In genomic region chr4:155783486-155784080, GRCm38 (mm10) we compare ENCODE assay signal across 9 mouse cellular contexts. TPM values are rescaled to one million over a fixed set of nuclear protein-coding genes. Genes with fewer than 3 reads are reported as not detected.
DNase-seq lines count a peak whose midpoint lies in the region; ATAC-seq and TF ChIP-seq lines count a peak whose summit lies in the region.
"Had no signal": no experiment of that assay in that cellular context is flagged by ENCODE, and none has a peak within 500 bp of the region (broad histone marks: within the 10 kb centered on the region; RNA-seq: fewer than 3 reads in every experiment).

No protein-coding gene starts in this region.

- H3K4me1 ChIP-seq in forebrain, embryonic 16.5 days (replicated peaks; ENCODE audit: control insufficient read depth, insufficient read depth, low read length), result peaks cover 14% of the 10 kb centered on the region
- H3K4me1 ChIP-seq in liver, embryonic 11.5 days (replicated peaks; ENCODE audit: control insufficient read depth, insufficient read depth, low read length), result peaks cover 10% of the 10 kb centered on the region; the same call in 1 of the 2 replicates

- DNase-seq in cerebellum, adult 9-10 months, result peak; percentile 39
- no peak for DNase-seq in cerebellum, postnatal 10 days
- DNase-seq in liver, embryonic 11.5 days (ENCODE audit: low spot score), result no peak
- DNase-seq in right cerebral cortex, adult 18-20 months, result no peak
- no peak for DNase-seq in cerebellum, postnatal 4 days (ENCODE audit: low spot score in 2 of 2)

- peak overlapping the region; percentile 75 for H3K4me2 ChIP-seq in forebrain, embryonic 16.5 days (ENCODE audit: low read length)
- peak overlapping the region; percentile 90 for H3K4me2 ChIP-seq in liver, embryonic 11.5 days

- ATAC-seq in forebrain, embryonic 16.5 days, result 0 out of 2 replicates have a peak, but pooled peaks have one; percentile 14
- ATAC-seq in liver, embryonic 11.5 days (replicated peaks; ENCODE audit: low FRiP score), result 0 out of 2 replicates have a peak, but pooled peaks have one; percentile 1
- ATAC-seq in erythroid progenitor cell, adult 5-6 weeks (replicated peaks; ENCODE audit: low FRiP score, poor library complexity, severe bottlenecking), result no peak

- TF ChIP-seq CTCF in C2C12 (IDR thresholded peaks at IDR 0.05; ENCODE audit: control insufficient read depth, insufficient read depth, insufficient read length), result no peak

- 40% methylated on average over 16 of the region's 16 CpGs for WGBS in forebrain, embryonic 16.5 days
- 38% methylated on average over 16 of the region's 16 CpGs for WGBS in liver, embryonic 11.5 days

- H3K9me3 ChIP-seq in forebrain, embryonic 16.5 days (ENCODE audit: control insufficient read depth, low read length), result no peaks in the 10 kb centered on the region
- no peaks in the 10 kb centered on the region for H3K9me3 ChIP-seq in liver, embryonic 11.5 days (ENCODE audit: control insufficient read depth, low read length)

- no peaks in the 10 kb centered on the region for H3K27me3 ChIP-seq in C2C12 (ENCODE audit: control insufficient read depth, insufficient read depth, insufficient read length)
- H3K27me3 ChIP-seq in forebrain, embryonic 16.5 days (replicated peaks; ENCODE audit: control insufficient read depth, insufficient read depth, low read length), result no peaks in the 10 kb centered on the region
- no peaks in the 10 kb centered on the region; the same call in 1 of the 2 replicates for H3K27me3 ChIP-seq in liver, embryonic 11.5 days (replicated peaks; ENCODE audit: control insufficient read depth, insufficient read depth, low read length)

- H3K27ac ChIP-seq in forebrain, embryonic 16.5 days (ENCODE audit: low read length), result peak overlapping the region; percentile 87
- H3K27ac ChIP-seq in liver, embryonic 11.5 days (ENCODE audit: low read depth, low read length), result peak overlapping the region; percentile 44; the same call in 1 of the 2 replicates

- peak overlapping the region; percentile 26 for H3K4me3 ChIP-seq in C2C12 (ENCODE audit: insufficient read depth, poor library complexity, severe bottlenecking)
- H3K4me3 ChIP-seq in forebrain, embryonic 16.5 days (replicated peaks; ENCODE audit: low read length), result peak overlapping the region; percentile 60
- H3K4me3 ChIP-seq in liver, embryonic 11.5 days (ENCODE audit: low read depth, low read length), result peak overlapping the region; percentile 65

- no peaks in the 10 kb centered on the region for H3K36me3 ChIP-seq in C2C12 (ENCODE audit: control insufficient read depth, insufficient read depth)
- H3K36me3 ChIP-seq in forebrain, embryonic 16.5 days (ENCODE audit: control insufficient read depth, insufficient read depth), result no peaks in the 10 kb centered on the region
- H3K36me3 ChIP-seq in liver, embryonic 11.5 days (ENCODE audit: control insufficient read depth, insufficient read depth, low read length), result no peaks in the 10 kb centered on the region

- no peaks in the 10 kb centered on the region for H3K79me2 ChIP-seq in C2C12 (ENCODE audit: control insufficient read depth, insufficient read depth)

- peak overlapping the region; percentile 0 for H3ac ChIP-seq in C2C12 (ENCODE audit: control insufficient read depth, insufficient read length, low read depth)

- H3K9ac ChIP-seq in forebrain, embryonic 16.5 days (replicated peaks; ENCODE audit: low read depth, low read length), result peak overlapping the region; percentile 89
- H3K9ac ChIP-seq in liver, embryonic 11.5 days (ENCODE audit: low read depth, low read length), result peak overlapping the region; percentile 80

- no peaks in the 10 kb centered on the region for H3K79me3 ChIP-seq in C2C12 (ENCODE audit: low read depth)

TF ChIP-seq in C2C12, 6 proteins besides CTCF, POLR2A, EP300 and RAD21:
- TF ChIP-seq MAX (IDR thresholded peaks at IDR 0.05) (no peak), FOSL1 (IDR thresholded peaks at IDR 0.05; ENCODE audit: insufficient read depth, low read length, poor library complexity, severe bottlenecking) (no peak)

RNA-seq across cellular contexts. Expression of gene Tmem88b, which starts 2.1 kb away (rescaled TPM):
- polyA plus RNA-seq in C2C12 (2012; fragmentation: generic; extraction: Trizol), result 0.18 TPM
- 0.47 and 0.53 TPM in 2 replicates for polyA plus RNA-seq in forebrain, embryonic 16.5 days (2015; fragmentation: Nextera tagmentation; extraction: Ambion mirVana)
- polyA plus RNA-seq in liver, embryonic 11.5 days (2014; fragmentation: Nextera tagmentation; extraction: Ambion mirVana), result 0.25 and 0.39 TPM in 2 replicates
- total RNA-seq in erythroid progenitor cell, adult 5-6 weeks (2015; ENCODE audit: low replicate concordance), result 0.42 and 1.1 TPM in 2 replicates
- 0.83 and 1.3 TPM in 2 replicates for total RNA-seq in erythroid progenitor cell, adult 5-6 weeks (2017; ENCODE audit: low replicate concordance)
- total RNA-seq: common myeloid progenitor, adult 5-6 weeks had no signal

RNA-seq across cellular contexts. Expression of gene Ankrd65, which starts 6.7 kb away (rescaled TPM):
- polyA plus RNA-seq in C2C12 (2012; fragmentation: generic; extraction: Trizol), result not detected
- polyA plus RNA-seq in forebrain, embryonic 16.5 days (2015; fragmentation: Nextera tagmentation; extraction: Ambion mirVana), result not detected in 2 replicates
- polyA plus RNA-seq in liver, embryonic 11.5 days (2014; fragmentation: Nextera tagmentation; extraction: Ambion mirVana), result not detected in 2 replicates
- not detected in 2 replicates for total RNA-seq in erythroid progenitor cell, adult 5-6 weeks (2015; ENCODE audit: low replicate concordance)
- 1.0 and 9.8 TPM in 2 replicates for total RNA-seq in erythroid progenitor cell, adult 5-6 weeks (2017; ENCODE audit: low replicate concordance)
- total RNA-seq: common myeloid progenitor, adult 5-6 weeks had no signal

RNA-seq across cellular contexts. Expression of gene Vwa1, which starts 9.1 kb away (rescaled TPM):
- 1.0 TPM for polyA plus RNA-seq in C2C12 (2012; fragmentation: generic; extraction: Trizol)
- 27.3 and 29.6 TPM in 2 replicates for polyA plus RNA-seq in forebrain, embryonic 16.5 days (2015; fragmentation: Nextera tagmentation; extraction: Ambion mirVana)
- 1.2 and 1.3 TPM in 2 replicates for polyA plus RNA-seq in liver, embryonic 11.5 days (2014; fragmentation: Nextera tagmentation; extraction: Ambion mirVana)
- total RNA-seq in erythroid progenitor cell, adult 5-6 weeks (2015; ENCODE audit: low replicate concordance), result not detected in 2 replicates
- total RNA-seq in erythroid progenitor cell, adult 5-6 weeks (2017; ENCODE audit: low replicate concordance), result 0.68 TPM in 1 of 2 replicates, not detected in the other

RNA-seq across cellular contexts. Expression of gene Mrpl20, which starts 19.1 kb away (rescaled TPM):
- 262 TPM for polyA plus RNA-seq in C2C12 (2012; fragmentation: generic; extraction: Trizol)
- 214 and 231 TPM in 2 replicates for polyA plus RNA-seq in forebrain, embryonic 16.5 days (2015; fragmentation: Nextera tagmentation; extraction: Ambion mirVana)
- 312 and 326 TPM in 2 replicates for polyA plus RNA-seq in liver, embryonic 11.5 days (2014; fragmentation: Nextera tagmentation; extraction: Ambion mirVana)
- total RNA-seq in erythroid progenitor cell, adult 5-6 weeks (2015; ENCODE audit: low replicate concordance), result 127 and 129 TPM in 2 replicates
- total RNA-seq in erythroid progenitor cell, adult 5-6 weeks (2017; ENCODE audit: low replicate concordance), result 30.7 and 31.2 TPM in 2 replicates

RNA-seq across cellular contexts. Expression of gene Atad3a, which starts 22.7 kb away (rescaled TPM):
- polyA plus RNA-seq in C2C12 (2012; fragmentation: generic; extraction: Trizol), result 72.9 TPM
- polyA plus RNA-seq in forebrain, embryonic 16.5 days (2015; fragmentation: Nextera tagmentation; extraction: Ambion mirVana), result 98.2 and 101 TPM in 2 replicates
- polyA plus RNA-seq in liver, embryonic 11.5 days (2014; fragmentation: Nextera tagmentation; extraction: Ambion mirVana), result 156 and 161 TPM in 2 replicates
- 0.84 and 35.3 TPM in 2 replicates for total RNA-seq in erythroid progenitor cell, adult 5-6 weeks (2015; ENCODE audit: low replicate concordance)
- 3.3 and 5.1 TPM in 2 replicates for total RNA-seq in erythroid progenitor cell, adult 5-6 weeks (2017; ENCODE audit: low replicate concordance)

Comparison
In these comparisons a context has a peak if more than half of its experiments do, and no peak if none do; other contexts are left out.
1. RNA of gene Vwa1, which starts 9.1 kb away (polyA plus RNA-seq): 27.3 to 29.6 TPM in forebrain, embryonic 16.5 days; 1.2 to 1.3 TPM in liver, embryonic 11.5 days and 1.0 TPM in C2C12 (single experiment); every median in the first group is over 10 times any median in the second.
2. Peak in every context shown above with its lines, with median percentiles within 50 percentile points of each other: H3K4me3 ChIP-seq.